Mouse (Mus musculus) stomach, embryonic 16.5 days (tissue): ENCODE data around the gene Ank. TPM values are rescaled to one million over a fixed set of nuclear protein-coding genes. Genes with fewer than 3 reads are reported as not detected.

Source experiments
- ATAC-seq: fragments of 200-750 bp; cut with Nextera tagmentation; 2 replicates; pipeline ENCODE4 v1.8.0; 2017; ENCODE audit warnings: moderate number of reproducible peaks, moderate TSS enrichment; ENCODE audit not compliant: insufficient read depth, low FRiP score
- H3K27ac ChIP-seq: fragments of 300-500 bp; sonication (generic); 2 replicates; pipeline ENCODE4 v1.5.1; 2014; ENCODE audit warnings: low read length
- H3K27me3 ChIP-seq: fragments of 300-500 bp; sonication (generic); 2 replicates; pipeline ENCODE4 v1.6.1; 2014; ENCODE audit warnings: low read length, control low read depth, mixed read lengths; ENCODE audit not compliant: control insufficient read depth, insufficient read depth
- H3K36me3 ChIP-seq: fragments of 300-500 bp; sonication (generic); 2 replicates; pipeline ENCODE4 v1.6.1; 2014; ENCODE audit warnings: low read length; ENCODE audit not compliant: control insufficient read depth, insufficient read depth
- H3K4me1 ChIP-seq: fragments of 300-500 bp; sonication (generic); 2 replicates; pipeline ENCODE4 v1.6.1; 2014; ENCODE audit warnings: low read length, control low read depth, mixed read lengths; ENCODE audit not compliant: control insufficient read depth, insufficient read depth
- H3K4me2 ChIP-seq: fragments of 300-500 bp; sonication (generic); 2 replicates; pipeline ENCODE4 v1.6.1; 2014; ENCODE audit warnings: low read depth, low read length, mixed read lengths
- H3K4me3 ChIP-seq: fragments of 300-500 bp; sonication (generic); replicated peaks from 2 replicates; pipeline ENCODE4 v1.5.1; 2014; ENCODE audit warnings: mild to moderate bottlenecking, low read length
- H3K9ac ChIP-seq: fragments of 300-500 bp; sonication (generic); 2 replicates; pipeline ENCODE4 v1.6.1; 2014; ENCODE audit warnings: low read length
- H3K9me3 ChIP-seq: fragments of 300-500 bp; sonication (generic); replicated peaks from 2 replicates; pipeline ENCODE4 v1.6.1; 2016; ENCODE audit warnings: low read length, control low read depth; ENCODE audit not compliant: control insufficient read depth
- WGBS: fragments of 180-500 bp; shearing (Covaris S2); extraction: QIAGEN DNeasy Blood & Tissue Kit; methylation state at CpG from one replicate; pipeline ENCODE4 v1.1.7; 2014; 5-methylcytosine and 5-hydroxymethylcytosine counted together
- polyA plus RNA-seq: library from polyadenylated mRNA; unstranded; fragments of >200 nt; fragmentation: Nextera tagmentation; extraction: Ambion mirVana; gene quantifications from 2 replicates; pipeline ENCODE4 v1.2.1, GENCODE M21; 2015

The Ank gene
- polyA plus RNA-seq, 1 experiment from 2014 or later, result 8.2 TPM

DNA sequence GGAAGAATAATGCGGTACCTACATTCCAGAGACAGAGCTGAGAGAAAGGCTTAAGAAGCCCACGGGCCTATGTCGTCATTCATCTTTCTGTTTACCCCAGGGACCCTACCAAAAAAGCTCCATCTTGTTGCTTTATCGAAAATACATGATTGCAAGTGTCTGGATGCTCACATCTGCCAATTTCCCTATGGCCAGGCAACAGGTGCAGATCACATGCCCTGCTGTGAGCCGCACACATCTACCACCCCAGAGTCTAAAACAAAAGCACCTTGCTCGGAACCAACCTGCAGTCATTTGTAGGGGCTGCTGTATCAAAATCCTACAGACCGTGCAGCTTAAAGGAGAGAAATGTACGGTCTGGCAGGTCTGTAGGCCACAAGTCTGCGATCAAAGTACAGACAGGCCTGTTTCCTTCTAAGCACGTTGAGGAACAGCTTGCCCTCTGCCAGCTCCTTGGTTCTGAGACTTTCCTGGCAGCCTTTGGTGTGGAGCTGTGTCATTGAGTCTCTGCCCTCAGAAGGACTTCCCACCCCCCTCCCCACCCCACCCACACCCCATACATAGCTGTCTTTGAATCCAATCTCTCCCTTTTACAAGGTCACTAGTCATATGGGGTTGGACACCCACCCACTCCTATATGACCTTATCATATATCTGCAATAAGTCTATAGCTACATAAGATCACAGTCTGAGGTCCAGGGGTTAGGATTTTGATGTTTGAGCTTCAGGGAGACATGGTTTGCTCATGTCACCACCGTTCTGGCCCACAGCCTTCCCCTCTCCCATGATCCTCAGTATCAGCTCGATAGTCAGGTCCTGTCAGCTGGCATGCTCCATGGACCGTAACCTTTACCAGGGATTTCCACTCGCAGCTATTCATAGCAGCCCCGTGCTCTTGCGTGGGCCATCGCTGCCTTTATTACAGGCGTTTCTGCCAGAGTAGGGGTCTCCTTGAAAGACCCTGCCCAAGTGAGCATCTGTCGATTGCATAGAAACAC, 84.9 kb downstream of the Ank start:
- no peak for ATAC-seq
- H3K36me3 ChIP-seq, result no peaks in the 10 kb centered on the region
- no peak overlapping the region for H3K4me3 ChIP-seq
- H3K9me3 ChIP-seq, result no peaks in the 10 kb centered on the region
- H3K4me2 ChIP-seq, result no peak overlapping the region
- WGBS, result 88% methylated on average over 19 of the region's 19 CpGs
- H3K4me1 ChIP-seq, result peaks cover 18% of the 10 kb centered on the region
- no peaks in the 10 kb centered on the region for H3K27me3 ChIP-seq
- no peak overlapping the region for H3K9ac ChIP-seq
- H3K27ac ChIP-seq, result no peak overlapping the region

DNA sequence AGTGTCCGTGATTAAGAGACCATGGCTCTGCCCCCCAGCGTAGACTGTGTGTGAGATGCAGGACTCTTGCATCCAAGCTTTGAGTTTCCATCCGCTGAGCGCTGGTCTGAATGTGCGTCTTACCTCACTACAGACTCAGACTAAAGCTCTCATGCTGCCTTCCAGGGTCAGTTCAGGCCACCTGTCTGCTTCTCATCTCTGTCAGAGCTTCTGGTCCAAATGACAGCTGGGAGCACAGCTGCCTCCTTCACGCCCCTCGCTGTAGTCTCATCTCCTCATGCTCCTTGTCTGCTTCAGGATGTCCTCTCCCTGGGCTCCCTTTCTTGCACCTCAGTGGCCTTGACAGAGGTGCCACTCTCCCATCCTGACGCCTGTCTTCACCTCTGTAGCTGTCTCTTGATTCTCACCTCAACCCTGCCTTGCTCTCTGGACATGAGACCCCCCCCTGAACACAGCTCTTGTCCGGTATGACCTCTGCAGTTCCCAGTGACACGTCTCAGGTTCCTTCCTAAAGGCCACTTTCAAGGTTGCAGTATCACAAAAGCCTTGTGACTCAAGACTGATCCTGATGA, 85.7 kb downstream of the Ank start:
- Histone ChIP-seq H3K9me3 (no peaks in the 10 kb centered on the region), H3K36me3 (no peaks in the 10 kb centered on the region), H3K9ac (no peak overlapping the region), H3K4me2 (no peak overlapping the region), H3K4me3 (no peak overlapping the region), H3K4me1 (peaks cover 18% of the 10 kb centered on the region), H3K27ac (no peak overlapping the region), H3K27me3 (no peaks in the 10 kb centered on the region)
- WGBS, result 79% methylated on average over 10 of the region's 10 CpGs
- no peak for ATAC-seq

DNA sequence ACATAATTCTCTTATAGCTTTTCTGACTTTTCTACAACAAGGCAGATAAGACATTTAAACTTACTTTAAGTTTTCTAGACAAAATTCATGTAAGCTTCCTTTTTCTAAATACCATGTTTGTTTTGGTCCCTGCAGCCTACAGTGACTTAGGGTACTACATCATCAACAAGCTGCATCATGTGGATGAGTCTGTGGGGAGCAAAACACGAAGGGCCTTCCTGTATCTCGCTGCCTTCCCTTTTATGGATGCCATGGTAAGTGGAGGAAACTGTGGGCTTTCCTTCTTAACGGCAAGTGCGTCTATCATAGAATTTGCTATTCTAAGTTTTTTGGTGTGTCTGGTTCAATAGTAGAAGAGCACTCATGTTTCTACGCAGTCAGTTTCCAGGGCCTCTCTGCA, 87.1 kb downstream of the Ank start:
- H3K4me2 ChIP-seq, result no peak overlapping the region
- no peaks in the 10 kb centered on the region for H3K27me3 ChIP-seq
- H3K9ac ChIP-seq, result no peak overlapping the region
- WGBS, result 84% methylated on average over 5 of the region's 5 CpGs
- H3K27ac ChIP-seq, result no peak overlapping the region
- no peaks in the 10 kb centered on the region for H3K9me3 ChIP-seq
- no peak for ATAC-seq
- H3K4me3 ChIP-seq, result no peak overlapping the region
- no peaks in the 10 kb centered on the region for H3K36me3 ChIP-seq
- peaks cover 13% of the 10 kb centered on the region for H3K4me1 ChIP-seq

DNA sequence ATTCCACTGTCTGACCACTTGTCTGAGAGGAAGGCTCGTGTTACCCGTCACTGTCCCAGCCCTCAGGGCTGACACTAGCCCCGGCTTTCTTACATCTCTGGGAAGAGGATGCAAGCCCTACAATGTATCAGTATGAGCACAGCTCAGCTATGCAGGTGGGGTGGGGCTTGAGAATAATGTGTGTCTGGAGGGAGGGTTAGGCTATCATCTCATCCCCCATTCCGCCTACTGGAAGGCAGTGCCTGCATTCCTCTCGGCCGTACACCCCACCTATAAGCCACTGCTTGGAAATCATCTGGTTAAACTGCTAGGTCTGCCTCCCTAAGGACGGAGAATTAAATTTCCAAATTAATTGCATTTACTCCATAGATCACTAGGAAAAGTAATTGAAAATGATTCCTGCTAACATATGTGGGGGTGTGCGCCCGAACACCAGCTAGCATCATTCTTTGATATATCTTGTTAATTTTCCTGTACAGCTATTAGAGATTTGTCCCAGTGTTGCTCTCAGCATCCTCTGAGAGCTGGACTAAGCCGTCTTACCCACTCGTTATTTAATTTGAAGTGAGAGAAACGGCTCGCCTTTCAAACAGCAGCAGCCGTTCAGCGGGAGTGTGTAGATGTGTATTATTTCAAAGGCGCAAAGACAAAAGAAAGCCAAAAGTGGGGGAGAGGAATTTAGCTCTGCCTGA, 92.1 kb downstream of the Ank start:
- no peak for ATAC-seq

DNA sequence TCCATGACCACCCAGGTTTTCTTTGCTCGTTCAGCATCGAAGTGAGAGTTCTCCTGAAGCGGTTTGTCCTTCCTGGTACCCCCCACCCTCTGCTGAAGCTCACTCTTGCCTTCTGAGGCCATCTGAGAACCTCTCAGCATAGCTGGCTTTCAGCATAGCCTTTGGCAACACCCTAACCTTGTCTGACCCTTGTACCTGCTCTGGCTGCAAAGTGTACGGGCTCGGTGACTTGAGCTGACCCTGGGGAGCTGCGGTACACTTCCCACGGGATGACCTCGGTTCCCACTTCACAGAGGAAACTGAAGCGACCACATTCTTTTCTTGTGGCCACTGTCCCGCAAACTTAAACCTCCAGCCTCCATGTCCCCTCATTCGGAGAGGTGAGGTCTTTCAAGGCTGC, 93.8 kb downstream of the Ank start:
- no peak overlapping the region for H3K4me3 ChIP-seq
- H3K9ac ChIP-seq, result no peak overlapping the region
- no peaks in the 10 kb centered on the region for H3K27me3 ChIP-seq
- no peak overlapping the region for H3K4me2 ChIP-seq
- no peaks in the 10 kb centered on the region for H3K9me3 ChIP-seq
- H3K27ac ChIP-seq, result no peak overlapping the region
- H3K36me3 ChIP-seq, result no peaks in the 10 kb centered on the region
- no peaks in the 10 kb centered on the region for H3K4me1 ChIP-seq
- no peak for ATAC-seq
- WGBS, result 75% methylated on average over 11 of the region's 11 CpGs

More for the DNA sequence above, 92.1 kb downstream of the Ank start:
- Histone ChIP-seq H3K4me3 (no peak overlapping the region), H3K4me2 (no peak overlapping the region), H3K4me1 (no peaks in the 10 kb centered on the region), H3K9me3 (no peaks in the 10 kb centered on the region), H3K36me3 (no peaks in the 10 kb centered on the region), H3K27ac (no peak overlapping the region), H3K27me3 (no peaks in the 10 kb centered on the region), H3K9ac (no peak overlapping the region)
- 66% methylated on average over 16 of the region's 16 CpGs for WGBS

DNA sequence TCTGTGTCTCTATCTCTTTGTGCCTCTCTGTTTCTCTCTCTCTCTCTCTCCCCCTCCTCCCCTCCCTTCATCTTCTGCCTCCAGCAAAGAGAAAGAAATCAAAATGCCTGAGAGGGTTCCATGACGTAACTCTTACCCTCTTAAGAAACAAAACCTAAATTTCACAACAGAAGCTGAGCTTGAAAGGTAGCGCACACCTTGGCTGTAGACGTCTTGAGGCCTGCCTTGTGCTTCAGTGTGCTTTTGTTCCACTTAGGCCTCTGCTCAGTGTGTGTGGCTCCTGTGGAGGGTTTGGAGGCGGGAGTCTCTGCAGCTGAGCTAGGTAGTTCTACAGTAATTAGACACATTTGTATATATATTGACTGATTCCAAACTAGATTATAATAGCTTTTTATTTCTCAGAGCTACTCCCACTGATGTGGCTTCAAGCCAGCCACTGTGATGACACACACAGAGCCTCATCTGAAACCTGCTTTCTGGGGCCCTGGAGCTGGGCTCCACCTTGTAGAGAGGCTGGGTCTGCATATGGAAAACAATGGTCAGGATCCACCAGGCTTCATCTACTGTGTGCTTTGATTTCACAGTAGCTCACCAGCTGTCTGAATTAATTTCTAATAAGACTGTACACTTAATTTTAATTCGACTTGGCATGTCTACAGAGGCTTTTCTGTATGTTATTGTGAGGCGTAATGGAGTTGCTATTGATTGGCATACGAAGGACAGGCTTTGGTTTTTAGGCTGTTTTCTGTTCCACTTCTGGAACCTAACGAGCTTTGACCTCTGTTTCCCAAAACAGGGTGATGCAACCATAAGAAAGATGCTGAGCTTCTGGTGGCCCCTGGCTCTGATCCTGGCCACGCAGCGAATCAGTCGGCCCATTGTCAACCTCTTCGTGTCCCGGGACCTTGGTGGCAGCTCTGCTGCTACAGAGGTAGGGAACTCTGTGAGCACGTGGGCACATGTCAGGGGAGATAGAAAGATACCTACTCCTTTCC, 97.9 kb downstream of the Ank start:
- H3K4me3 ChIP-seq, result no peak overlapping the region
- H3K36me3 ChIP-seq, result peaks cover 3% of the 10 kb centered on the region; the same call in 1 of the 2 replicates
- no peak for ATAC-seq
- WGBS, result 84% methylated on average over 14 of the region's 14 CpGs
- no peak overlapping the region for H3K9ac ChIP-seq
- no peak overlapping the region for H3K27ac ChIP-seq
- no peaks in the 10 kb centered on the region for H3K4me1 ChIP-seq
- H3K9me3 ChIP-seq, result no peaks in the 10 kb centered on the region
- no peaks in the 10 kb centered on the region for H3K27me3 ChIP-seq
- H3K4me2 ChIP-seq, result no peak overlapping the region

DNA sequence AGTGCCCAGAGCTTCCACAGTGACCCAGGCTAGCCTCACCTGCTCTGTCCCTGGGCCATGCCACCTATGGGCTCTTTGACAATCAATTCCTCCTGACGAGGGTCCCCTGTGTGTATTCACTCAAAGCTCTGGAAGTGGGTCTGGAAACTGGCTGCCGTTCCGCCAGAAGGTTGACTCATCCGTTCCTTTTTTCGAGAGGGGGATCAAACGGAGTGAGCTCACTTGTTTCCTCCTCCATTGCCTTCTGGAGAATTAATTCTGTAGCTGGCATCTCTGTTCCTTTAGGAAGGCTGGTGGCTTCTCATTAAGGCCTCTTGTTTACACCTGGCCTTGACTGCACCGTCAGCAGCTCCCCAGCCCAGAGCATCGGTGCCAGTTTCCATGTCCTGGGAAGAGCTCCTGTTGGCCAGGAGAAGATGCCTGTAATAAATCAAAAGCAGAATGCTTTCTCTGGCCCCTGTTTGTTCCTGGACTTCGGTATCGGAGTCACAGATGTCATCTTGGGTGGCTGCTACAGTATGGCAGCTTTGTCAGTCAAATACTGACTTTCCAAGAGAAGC, 99.2 kb downstream of the Ank start:
- no peaks in the 10 kb centered on the region for H3K9me3 ChIP-seq

DNA sequence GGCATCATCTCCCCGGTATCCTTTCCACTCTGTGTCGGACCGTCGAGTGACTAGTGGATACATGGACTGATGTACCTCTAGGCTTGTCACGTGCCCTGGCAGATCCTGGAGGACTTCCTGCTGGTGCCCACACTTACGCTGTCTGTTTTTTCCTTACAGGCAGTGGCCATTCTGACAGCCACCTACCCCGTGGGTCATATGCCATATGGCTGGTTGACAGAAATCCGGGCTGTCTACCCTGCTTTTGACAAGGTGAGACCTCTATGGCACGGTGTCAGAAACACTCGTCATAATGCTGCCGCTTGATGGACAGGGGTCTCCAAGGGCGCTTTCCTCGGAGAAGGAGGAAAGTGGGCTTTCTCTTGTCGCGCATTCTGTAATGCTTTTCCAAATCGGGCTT, 100.9 kb downstream of the Ank start:
- WGBS, result 88% methylated on average over 16 of the region's 16 CpGs
- H3K36me3 ChIP-seq, result peaks cover 3% of the 10 kb centered on the region; the same call in 1 of the 2 replicates

More for the DNA sequence above, 99.2 kb downstream of the Ank start:
- Histone ChIP-seq H3K36me3 (peaks cover 3% of the 10 kb centered on the region; the same call in 1 of the 2 replicates), H3K4me3 (no peak overlapping the region), H3K9ac (no peak overlapping the region), H3K27me3 (no peaks in the 10 kb centered on the region), H3K27ac (no peak overlapping the region), H3K4me2 (no peak overlapping the region), H3K4me1 (no peaks in the 10 kb centered on the region)
- WGBS, result 87% methylated on average over 10 of the region's 10 CpGs
- ATAC-seq, result no peak

More for the DNA sequence above, 100.9 kb downstream of the Ank start:
- no peaks in the 10 kb centered on the region for H3K27me3 ChIP-seq
- ATAC-seq, result no peak
- no peaks in the 10 kb centered on the region for H3K4me1 ChIP-seq
- H3K9me3 ChIP-seq, result no peaks in the 10 kb centered on the region
- H3K4me2 ChIP-seq, result no peak overlapping the region
- no peak overlapping the region for H3K27ac ChIP-seq
- H3K9ac ChIP-seq, result no peak overlapping the region
- H3K4me3 ChIP-seq, result no peak overlapping the region
